Mouse (Mus musculus): ENCODE data around the gene Dhx40. TPM values are rescaled to one million over a fixed set of nuclear protein-coding genes. Genes with fewer than 3 reads are reported as not detected.

Dhx40 gene
- total RNA-seq, 2 experiments from 2014 or later, result 16.2 to 18.3 TPM

- intact Hi-C loops (cut with DNase I), result no loop called here
These were observed 83.5 kb downstream of the Dhx40 start for GRCm38 (mm10) chr11:86724004-86724403.

GRCm38 (mm10) chr11:86719390-86719789, 88.2 kb downstream of the Dhx40 start:
- intact Hi-C loops (cut with DNase I), result no loop called here
- no peak for DNase-seq (ENCODE audit: low spot score in 2 of 2)

More at GRCm38 (mm10) chr11:86724004-86724403, 83.5 kb downstream of the Dhx40 start:
- no peak for DNase-seq (ENCODE audit: low spot score in 2 of 2)

Other genes with a start within 250 kb of the Dhx40 start
- gene Vmp1, start 123.9 kb downstream of the Dhx40 start, total RNA-seq (2021), result 100 to 1,000 TPM; 160 to 183 TPM
- 1 to 10 TPM; 8.6 TPM for gene Ptrh2, start 123.8 kb downstream of the Dhx40 start, total RNA-seq (2021)
- 100 to 1,000 TPM; 526 to 560 TPM for gene Cltc, start 50.2 kb downstream of the Dhx40 start, total RNA-seq (2021)
- gene Ypel2, start 186.0 kb upstream of the Dhx40 start, total RNA-seq (2021), result 10 to 100 TPM; 47.5 to 52.3 TPM

Data from left cerebral cortex, postnatal 36 days (tissue).